Mouse (Mus musculus): Measurements from ENCODE around the gene Stxbp4.

Stxbp4 gene

GRCm38 (mm10) chr11:90558359-90559047 lies 79.4 kb downstream of the Stxbp4 start:
- no peak for DNase-seq (ENCODE audit: low read depth, low spot score)

GRCm38 (mm10) chr11:90556517-90556916 lies 81.4 kb downstream of the Stxbp4 start:
- DNase-seq (ENCODE audit: low read depth, low spot score), result no peak

GRCm38 (mm10) chr11:90553963-90554362 lies 83.9 kb downstream of the Stxbp4 start:
- no peak for DNase-seq (ENCODE audit: low read depth, low spot score)

DNA sequence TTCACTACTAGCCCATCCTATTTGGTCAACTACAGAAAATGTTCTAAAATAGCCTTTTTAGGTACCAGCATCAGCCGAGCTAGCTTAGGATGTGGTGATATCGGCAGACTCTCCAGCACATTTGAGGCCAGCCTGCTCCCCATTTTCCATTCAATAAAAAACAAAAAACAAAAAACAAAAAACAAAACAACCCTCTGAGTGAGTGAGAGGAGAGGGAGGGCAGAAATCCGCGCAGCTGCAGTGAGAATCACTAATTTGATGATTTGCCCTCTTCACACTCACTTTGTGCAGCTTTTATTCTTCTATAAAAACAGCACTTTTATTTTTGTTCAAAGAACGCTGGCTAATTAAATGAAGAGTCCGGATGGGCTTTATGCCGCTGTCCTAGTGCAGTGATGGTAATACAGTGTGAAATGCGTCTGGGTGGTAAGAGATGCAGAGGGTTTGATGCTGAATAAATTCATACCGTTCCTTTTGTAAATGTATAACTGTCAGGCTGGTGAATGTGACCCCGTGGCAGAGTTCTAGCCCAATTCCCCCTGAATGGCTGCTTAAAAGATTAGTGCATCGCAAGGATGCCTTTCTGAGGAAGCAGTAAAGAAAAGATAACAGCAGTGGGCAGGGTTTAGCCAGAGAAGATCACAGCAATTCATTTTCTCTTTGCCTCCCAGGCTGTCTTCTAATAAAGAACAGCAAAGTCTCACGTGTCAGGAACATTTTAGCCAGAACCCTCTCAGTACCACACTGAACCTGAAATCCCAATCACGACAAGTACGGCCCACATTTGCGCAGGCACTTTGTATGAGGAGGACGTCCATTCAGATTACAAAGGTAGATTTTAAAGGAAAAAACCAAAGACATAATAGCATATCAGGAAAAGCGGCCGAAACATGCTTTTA lies 85.3 kb downstream of the Stxbp4 start:
- DNase-seq (ENCODE audit: low read depth, low spot score), result no peak

DNA sequence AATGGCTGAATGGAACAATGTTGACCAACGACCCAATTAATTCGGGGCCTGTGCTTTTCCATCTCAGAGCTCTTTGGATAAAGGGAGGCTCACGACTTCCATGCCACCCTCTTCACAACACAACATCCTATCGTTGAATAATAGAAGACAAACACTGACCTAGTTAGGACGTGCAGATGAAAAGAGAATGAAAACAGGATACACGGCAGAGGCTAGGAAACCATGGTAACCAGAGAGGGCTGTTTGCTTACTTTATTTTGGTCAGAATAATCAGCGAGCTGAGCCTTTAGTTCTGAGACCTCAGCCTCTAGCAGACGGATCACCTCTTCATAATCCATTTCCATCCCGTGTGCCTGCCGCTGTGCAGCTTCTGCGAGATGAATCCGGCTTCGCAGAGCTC lies 89.3 kb downstream of the Stxbp4 start:
- DNase-seq (ENCODE audit: low read depth, low spot score), result no peak

DNA sequence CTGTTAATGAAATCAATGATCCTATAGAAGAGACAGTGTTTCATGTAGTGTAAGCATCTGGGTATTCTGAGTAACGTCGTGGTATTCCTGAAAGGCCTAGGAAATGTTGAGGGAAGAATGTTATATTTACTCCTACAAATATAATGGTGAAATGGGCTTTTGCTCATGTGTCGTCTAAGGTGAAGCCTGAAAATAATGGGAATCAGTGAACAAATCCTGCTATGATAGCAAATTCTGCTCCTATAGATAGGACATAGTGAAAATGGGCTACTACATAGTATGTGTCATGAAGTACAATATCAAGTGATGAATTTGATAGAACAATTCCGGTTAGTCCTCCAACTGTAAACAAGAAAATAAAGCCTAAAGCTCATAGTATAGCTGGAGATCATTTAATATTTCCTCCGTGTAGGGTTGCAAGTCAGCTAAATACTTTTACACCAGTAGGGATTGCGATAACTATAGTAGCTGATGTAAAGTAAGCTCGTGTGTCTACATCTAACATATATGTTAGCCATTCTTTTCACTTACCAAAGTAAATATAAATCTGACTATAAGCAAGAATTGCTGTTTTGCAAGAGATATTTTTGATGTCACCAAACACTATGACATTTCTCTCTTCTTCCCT lies 99.1 kb downstream of the Stxbp4 start:
- DNase-seq (ENCODE audit: low read depth, low spot score), result no peak

GRCm38 (mm10) chr11:90525311-90525710 lies 112.6 kb downstream of the Stxbp4 start:
- DNase-seq (ENCODE audit: low read depth, low spot score), result no peak

DNA sequence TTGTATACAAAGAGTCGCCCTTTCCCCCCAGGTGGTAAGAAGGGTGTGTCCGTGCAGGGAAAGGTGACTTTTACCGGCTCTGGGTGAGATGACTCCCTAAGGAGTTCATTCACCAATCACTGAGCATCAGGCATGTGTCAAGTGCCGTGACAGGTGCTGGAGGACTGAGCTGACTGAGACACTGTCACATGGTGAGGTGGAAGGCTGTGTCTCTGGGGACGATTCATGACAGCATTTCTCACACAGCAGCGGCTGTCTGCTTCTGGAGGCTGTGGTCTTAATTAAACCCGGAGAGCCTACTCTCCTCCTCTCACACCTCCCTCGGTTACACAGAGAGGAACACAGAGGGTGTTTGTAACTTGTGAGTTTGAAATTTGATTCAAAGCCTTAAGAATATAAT lies 116.8 kb downstream of the Stxbp4 start:
- no peak for DNase-seq (ENCODE audit: low read depth, low spot score)

DNA sequence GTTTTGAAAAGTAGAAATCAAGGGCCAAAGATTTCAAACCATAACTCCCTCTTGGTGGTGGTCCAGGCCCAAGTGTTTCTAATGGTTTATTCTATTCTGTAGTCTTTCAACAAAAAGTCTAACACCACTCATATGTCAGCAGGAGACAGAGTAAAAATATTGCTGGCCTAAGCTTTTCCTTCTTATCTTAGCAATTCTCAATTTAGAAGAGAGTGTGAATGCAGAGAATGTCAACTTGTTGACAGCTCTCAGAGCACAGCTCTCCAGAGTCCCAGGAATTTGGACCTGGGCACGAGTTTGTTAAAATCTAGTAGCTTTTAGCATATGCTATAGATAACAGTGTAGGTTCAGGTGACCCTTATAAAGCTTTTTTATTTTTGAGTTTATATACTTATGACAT lies 120.1 kb downstream of the Stxbp4 start:
- DNase-seq (ENCODE audit: low read depth, low spot score), result peak; percentile 30

DNA sequence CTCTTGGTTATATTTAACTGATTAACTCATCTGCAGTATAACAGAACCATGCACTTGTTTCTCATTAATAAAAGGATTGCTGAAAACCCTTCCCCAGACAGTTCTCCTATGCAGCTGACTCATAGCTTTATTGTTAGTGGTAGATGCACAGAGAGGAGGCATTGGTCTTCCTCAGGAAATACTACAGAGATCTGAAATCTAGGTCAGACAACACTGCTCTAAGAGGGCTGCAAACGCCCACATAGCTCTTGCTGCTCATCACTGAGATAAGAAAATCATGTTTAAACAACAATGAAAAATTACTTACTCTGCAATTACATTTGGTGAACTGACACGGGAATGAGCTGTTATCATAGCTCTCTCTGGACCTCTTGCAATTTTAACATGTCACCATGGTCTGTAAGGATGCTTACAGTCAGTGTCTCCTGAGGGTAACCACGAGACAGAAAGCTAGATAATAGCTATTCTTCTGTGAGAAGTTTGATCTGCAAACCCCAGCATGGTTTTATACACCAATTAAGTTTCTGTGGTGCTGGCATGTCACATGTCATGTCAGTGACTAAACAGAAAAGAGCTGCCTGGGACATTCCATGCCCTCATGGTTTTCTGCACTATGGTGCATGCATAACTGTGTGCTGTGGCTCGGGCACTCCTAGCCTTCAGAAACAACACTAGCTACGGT lies 125.2 kb downstream of the Stxbp4 start:
- no peak for DNase-seq (ENCODE audit: low read depth, low spot score)

GRCm38 (mm10) chr11:90501846-90502245 lies 136.0 kb downstream of the Stxbp4 start:
- no peak for DNase-seq (ENCODE audit: low read depth, low spot score)

GRCm38 (mm10) chr11:90499918-90500317 lies 138.0 kb downstream of the Stxbp4 start:
- DNase-seq (ENCODE audit: low read depth, low spot score), result no peak

- DNase-seq (ENCODE audit: low read depth, low spot score), result no peak
Observed at GRCm38 (mm10) chr11:90498461-90498860, 139.4 kb downstream of the Stxbp4 start.

- DNase-seq (ENCODE audit: low read depth, low spot score), result no peak
Observed at GRCm38 (mm10) chr11:90494981-90495380, 142.9 kb downstream of the Stxbp4 start.

DNA sequence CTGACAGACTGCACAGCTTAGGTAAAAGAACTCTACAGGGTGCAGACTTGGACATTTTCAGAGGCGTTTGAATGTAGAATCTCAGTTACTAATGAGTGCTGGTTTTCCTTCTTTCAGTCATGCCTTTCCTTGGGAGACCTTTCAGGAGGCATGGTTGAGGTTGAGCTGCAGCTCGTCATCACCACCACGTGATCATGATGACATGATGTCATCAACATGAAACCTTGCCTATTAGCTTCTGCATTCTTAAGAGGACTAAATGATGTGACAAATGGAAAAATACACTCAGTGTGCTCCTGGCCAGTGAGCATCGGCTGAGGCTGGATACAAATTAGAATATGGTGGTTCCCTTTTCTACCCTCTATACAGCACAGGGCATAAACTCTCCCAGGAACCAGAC lies 145.4 kb downstream of the Stxbp4 start:
- no peak for DNase-seq (ENCODE audit: low read depth, low spot score)

GRCm38 (mm10) chr11:90489166-90489565 lies 148.7 kb downstream of the Stxbp4 start:
- no peak for DNase-seq (ENCODE audit: low read depth, low spot score)

- DNase-seq (ENCODE audit: low read depth, low spot score), result no peak
Observed at GRCm38 (mm10) chr11:90487686-90488085, 150.2 kb downstream of the Stxbp4 start.

- DNase-seq (ENCODE audit: low read depth, low spot score), result no peak
Observed at GRCm38 (mm10) chr11:90484750-90485637, 152.9 kb downstream of the Stxbp4 start.

DNA sequence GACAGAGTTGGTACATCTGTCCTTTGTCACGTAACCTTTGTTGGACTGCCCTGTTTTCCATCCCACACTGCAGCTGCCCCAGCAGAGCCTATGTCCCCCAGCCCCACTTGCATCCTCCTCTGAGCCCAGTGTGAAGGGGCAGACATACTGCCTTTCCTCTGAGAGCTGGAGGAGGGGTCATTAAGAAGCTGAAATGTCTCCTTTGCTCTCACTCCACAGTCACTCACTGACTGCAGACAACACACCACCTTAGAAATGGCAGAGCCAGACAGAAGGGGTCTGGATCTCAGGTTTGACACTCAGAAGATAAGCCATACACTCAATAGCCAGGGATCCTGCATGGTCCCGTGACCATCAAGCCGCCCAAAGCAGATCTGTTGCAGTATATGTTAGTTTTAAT lies 154.1 kb downstream of the Stxbp4 start:
- DNase-seq (ENCODE audit: low read depth, low spot score), result no peak

GRCm38 (mm10) chr11:90481828-90482227 lies 156.1 kb downstream of the Stxbp4 start:
- DNase-seq (ENCODE audit: low read depth, low spot score), result no peak

- no peak for DNase-seq (ENCODE audit: low read depth, low spot score)
Observed at GRCm38 (mm10) chr11:90470271-90470670, 167.6 kb downstream of the Stxbp4 start.

Measured in forelimb bud, embryonic 11.5 days (tissue).